Mouse (Mus musculus) left cerebral cortex, adult 11 months (tissue): Measurements from ENCODE around the gene Naaa.

Experiments used
- DNase-seq: peaks from one replicate; pipeline ENCODE4 v3.0.0; 2022; ENCODE audit warnings: low spot score

Gene Naaa

GRCm38 (mm10) chr5:92277437-92278394 is at the start of gene Naaa:
Gene Naaa (minus strand): TSS chr5:92278170.
- DNase-seq: peak; percentile 75

GRCm38 (mm10) chr5:92327367-92327766 is 49.4 kb upstream of the Naaa start:
- no peak for DNase-seq

- DNase-seq: no peak
These were observed 45.3 kb upstream of the Naaa start for GRCm38 (mm10) chr5:92323264-92323663.

GRCm38 (mm10) chr5:92322612-92323011 is 44.6 kb upstream of the Naaa start:
- no peak for DNase-seq

- no peak for DNase-seq
These were observed 43.8 kb upstream of the Naaa start for GRCm38 (mm10) chr5:92321631-92322400.

- no peak for DNase-seq
These were observed 40.6 kb upstream of the Naaa start for GRCm38 (mm10) chr5:92318596-92318995.

- DNase-seq: no peak
These were observed 40.1 kb upstream of the Naaa start for GRCm38 (mm10) chr5:92318119-92318518.

DNA sequence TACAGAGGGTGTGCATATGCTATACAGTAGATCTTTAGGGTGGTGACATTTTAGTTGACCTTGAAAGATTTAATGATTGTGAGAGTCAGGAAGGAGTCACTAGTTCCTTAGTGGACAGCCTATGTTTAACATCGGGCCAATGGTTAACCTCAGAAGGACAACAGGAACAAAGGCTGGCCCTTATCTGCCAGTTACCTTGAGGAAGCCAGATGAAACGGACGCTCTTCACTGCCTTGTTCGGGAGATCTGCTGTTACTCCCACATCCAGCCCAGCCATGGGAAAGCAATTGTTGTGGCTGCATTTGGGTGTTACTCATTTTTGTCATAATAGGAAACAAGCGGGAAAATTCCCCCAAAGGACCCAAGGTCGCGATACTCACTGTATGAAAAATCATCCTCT is 35.8 kb upstream of the Naaa start:
- DNase-seq: no peak

GRCm38 (mm10) chr5:92312046-92312715 is 34.2 kb upstream of the Naaa start:
- DNase-seq: peak; percentile 81

DNA sequence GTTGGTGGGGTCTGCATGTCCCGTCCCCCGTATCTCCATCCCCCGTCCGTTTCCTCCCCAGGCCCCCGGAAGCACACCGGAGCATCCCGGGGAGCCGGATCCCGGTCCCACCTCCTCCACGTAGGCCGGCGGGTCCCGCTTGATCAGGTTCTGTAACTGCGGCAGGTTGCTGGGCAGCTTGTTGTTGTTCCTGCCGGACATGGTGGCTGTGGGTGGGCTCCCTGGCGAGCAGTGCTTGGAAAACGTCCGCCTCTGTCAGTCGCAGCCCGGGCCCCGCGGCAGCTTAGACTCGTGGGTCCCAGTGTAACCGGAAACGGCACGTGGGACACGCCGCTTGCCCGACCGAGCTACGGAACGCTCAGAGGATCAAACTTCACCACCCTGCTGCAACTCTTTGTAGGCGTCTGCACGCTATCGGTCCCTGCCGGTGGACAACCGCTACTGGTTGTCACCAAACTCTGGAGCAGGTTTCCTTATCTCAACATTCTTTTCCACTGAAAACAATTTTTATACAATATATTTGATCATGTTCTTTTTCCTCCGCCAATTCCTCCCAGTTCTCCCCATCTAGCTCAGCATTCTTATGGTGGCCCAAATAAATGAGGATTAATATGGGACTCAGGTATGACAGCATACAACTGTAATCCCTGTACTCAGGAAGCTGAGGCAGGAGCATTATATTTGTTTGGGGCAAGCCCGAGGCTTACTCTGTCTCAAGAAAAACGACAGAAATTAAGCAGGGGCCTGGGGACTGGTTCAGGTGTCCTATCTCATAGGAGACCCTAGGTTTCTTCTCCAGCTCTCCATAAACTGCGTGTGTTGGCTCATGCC is 31.9 kb upstream of the Naaa start, which contains the start of gene Sdad1:
Gene Sdad1, minus strand, starts transcription at position 799 of the 831 bp plus-strand sequence.
- DNase-seq: peak; percentile 89

- DNase-seq: no peak
These were observed 26.3 kb upstream of the Naaa start for GRCm38 (mm10) chr5:92304291-92304690.

DNA sequence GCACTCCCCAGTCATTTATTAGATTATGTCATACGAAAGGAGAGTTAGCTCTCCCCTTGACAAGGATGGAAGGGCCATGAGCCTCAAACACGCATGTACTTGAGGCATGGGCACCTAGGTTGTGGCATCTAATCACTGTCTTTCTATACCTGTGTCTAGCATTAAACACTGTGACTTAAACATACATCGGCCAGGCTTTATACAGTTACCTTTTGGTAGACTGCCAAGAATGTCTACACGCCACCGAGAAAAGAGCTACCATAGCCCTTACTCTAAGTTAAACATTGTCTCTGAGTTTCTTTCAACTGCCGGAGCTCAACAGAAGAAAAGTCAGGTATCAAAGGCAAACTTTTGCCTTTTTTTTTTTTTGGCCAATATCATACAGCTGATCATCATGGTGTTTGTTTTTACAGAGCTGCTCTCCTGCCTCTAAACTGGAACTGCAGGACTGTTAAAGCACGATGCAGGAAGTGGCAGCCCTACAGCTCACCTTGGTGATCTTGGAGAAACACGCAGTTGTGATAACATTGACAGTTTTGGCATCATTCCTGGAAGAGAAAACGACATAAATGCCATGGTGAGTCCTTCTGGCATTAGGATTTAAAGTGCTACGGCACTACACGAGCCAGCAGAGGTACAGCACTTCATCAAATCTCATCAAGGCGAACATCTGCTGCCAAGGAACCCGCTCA is 24.3 kb upstream of the Naaa start:
- DNase-seq: no peak

DNA sequence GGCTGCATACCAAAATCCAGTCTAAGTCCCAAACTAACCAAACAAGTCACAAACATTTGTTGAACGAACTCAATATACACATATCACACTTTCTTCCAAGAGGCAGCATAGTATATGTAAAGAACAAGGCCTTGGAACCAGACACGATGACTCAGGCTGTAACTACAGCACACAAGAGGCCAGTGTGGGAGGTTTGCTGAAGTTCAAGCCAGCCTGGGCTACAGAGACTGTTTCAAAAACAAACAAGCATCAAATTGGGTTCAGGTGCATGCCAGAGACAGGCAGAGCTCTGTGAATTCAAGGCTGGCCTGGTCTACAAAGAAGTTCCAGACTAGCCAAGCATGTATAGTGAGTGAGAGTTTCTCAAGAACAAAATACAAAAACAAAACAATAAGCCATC is 16.6 kb upstream of the Naaa start:
- DNase-seq: no peak

DNA sequence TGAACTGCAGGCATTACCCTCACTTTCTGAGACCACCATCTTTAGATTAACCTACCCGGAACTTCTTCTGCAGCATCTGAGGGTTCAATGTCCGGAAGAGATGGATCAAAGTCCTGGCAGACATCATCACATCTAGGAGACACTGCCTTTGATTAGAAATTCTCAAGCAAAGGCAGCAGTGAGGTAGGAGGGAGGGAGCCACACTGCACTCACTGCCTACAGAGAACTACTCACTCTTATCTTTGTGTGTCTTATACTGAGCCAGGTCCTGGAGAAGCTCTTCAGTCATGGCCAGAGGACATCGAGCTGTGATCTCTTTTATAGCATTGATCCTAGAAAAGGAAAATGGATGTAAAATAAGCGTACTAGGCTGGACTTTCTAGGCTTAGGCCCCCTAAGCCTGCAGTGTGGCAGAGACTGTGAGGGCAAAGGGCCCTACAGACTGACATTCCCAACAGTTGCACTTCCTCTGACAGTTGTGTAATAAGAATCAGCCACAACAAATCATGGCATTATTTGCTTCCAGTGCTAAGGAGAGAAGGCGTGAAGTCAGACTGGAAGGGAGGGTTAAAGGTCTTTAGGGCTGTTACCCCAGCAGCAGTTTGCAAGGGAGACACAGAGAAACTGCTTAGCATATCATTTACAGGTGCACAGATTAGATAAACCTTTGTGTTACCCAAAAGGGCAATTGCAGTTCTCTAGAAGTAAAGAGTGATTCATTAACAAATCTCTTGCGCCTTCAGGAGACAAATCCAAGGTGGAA is 13.9 kb upstream of the Naaa start:
- no peak for DNase-seq

GRCm38 (mm10) chr5:92287840-92288239 is 9.9 kb upstream of the Naaa start:
- DNase-seq: no peak

DNA sequence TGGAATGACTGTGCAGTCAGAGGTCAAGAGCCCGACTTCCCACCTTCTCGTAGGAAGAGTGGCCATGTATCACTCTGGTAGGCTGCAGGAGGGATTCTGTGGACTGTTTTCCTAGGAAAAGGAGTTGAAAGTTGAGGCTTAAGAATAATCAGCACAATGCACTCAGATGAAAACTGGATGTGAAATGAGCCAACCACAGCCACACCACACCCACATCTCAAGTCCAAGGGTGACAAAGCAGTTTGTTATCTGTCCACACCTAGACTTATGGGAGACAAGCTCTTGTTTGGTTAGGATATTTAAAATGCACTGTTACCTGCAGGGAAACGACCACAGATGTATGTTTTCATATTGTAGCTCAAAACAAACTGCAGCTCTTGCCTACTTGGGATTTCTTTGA is 5.1 kb upstream of the Naaa start:
- DNase-seq: no peak

GRCm38 (mm10) chr5:92282571-92282970 is 4.6 kb upstream of the Naaa start:
- DNase-seq: no peak

DNA sequence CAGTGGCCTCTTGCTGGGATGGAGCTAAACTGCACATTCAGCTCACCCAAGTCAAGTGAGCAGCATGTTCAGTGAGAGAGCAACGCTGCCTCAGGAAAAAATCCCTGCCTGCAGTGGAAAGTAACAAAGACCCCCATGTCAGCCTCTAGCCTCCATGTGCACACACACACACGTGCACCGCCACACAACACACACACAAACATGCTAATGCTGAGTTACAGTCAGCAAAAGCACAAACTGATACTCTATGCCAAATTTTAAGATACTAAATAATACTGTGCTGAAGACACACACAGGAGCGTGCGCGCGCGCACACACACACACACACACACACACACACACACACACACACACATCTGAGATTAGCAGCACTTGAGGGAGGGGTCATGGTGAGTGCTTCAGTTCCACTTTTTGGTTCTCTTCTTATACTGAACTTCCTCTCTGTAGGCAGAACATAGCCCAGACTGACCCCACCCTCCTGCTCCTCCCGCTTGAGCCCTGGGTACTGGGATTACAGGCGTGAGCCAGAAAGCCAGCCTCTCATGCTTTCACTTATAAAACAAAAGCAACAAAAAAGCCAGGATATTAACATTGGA is 1.1 kb upstream of the Naaa start:
- no peak for DNase-seq

GRCm38 (mm10) chr5:92270496-92270895 is 7.5 kb downstream of the Naaa start:
- DNase-seq: no peak
